Comparison of ENCODE assay signal across 18 mouse cellular contexts in genomic region chr4:46976671-46977071, GRCm38 (mm10). TPM values are rescaled to one million over a fixed set of nuclear protein-coding genes. Genes with fewer than 3 reads are reported as not detected.
DNase-seq lines count a peak whose midpoint lies in the region; ATAC-seq and TF ChIP-seq lines count a peak whose summit lies in the region.
"Had no signal": no experiment of that assay in that cellular context is flagged by ENCODE, and none has a peak within 500 bp of the region (broad histone marks: within the 10 kb centered on the region; RNA-seq: fewer than 3 reads in every experiment).

No protein-coding gene starts in this region.

- DNase-seq in forebrain, postnatal 0 days = no peak
- DNase-seq in left cerebral cortex, postnatal 4 days = peak; percentile 56
- no peak for DNase-seq in left cerebral cortex, postnatal 10 days (ENCODE audit: extremely low spot score in 1 of 2, low spot score in 2 of 2)
- DNase-seq in cerebellum, adult 9-11 months = peak; percentile 91
- DNase-seq in layer of hippocampus, adult 9-11 months = peak; percentile 52
- DNase-seq in urinary bladder, postnatal 10 days (ENCODE audit: low spot score) = no peak
- DNase-seq: adrenal gland, postnatal 14 days; kidney, adult 9 months; thymus, postnatal 36 days had no signal

- H3K9me3 ChIP-seq in forebrain, postnatal 0 days (ENCODE audit: low read length) = no peaks in the 10 kb centered on the region
- no peaks in the 10 kb centered on the region for H3K9me3 ChIP-seq in forebrain, embryonic 15.5 days
- H3K9me3 ChIP-seq: embryonic facial prominence, embryonic 12.5 days; limb, embryonic 12.5 days; neural tube, embryonic 13.5 days had no signal

- ATAC-seq in forebrain, postnatal 0 days = peak; percentile 23; the same call in 1 of the 2 replicates
- no peak for ATAC-seq in forebrain, embryonic 15.5 days (replicated peaks)
- ATAC-seq in inflammation-experienced regulatory T-cells, adult 6 months = no peak

- TF ChIP-seq CTCF in forebrain, postnatal 0 days (IDR thresholded peaks at IDR 0.05; ENCODE audit: low read depth) = no peak

- no peak overlapping the region for H3K4me2 ChIP-seq in forebrain, postnatal 0 days (ENCODE audit: low read depth)
- H3K4me2 ChIP-seq in forebrain, embryonic 15.5 days (replicated peaks) = no peak overlapping the region
- H3K4me2 ChIP-seq: embryonic facial prominence, embryonic 12.5 days; limb, embryonic 12.5 days; neural tube, embryonic 13.5 days had no signal

- H3K9ac ChIP-seq in forebrain, postnatal 0 days = no peak overlapping the region
- no peak overlapping the region for H3K9ac ChIP-seq in forebrain, embryonic 15.5 days (replicated peaks)
- H3K9ac ChIP-seq: embryonic facial prominence, embryonic 12.5 days; limb, embryonic 12.5 days; liver, embryonic 14.5 days; neural tube, embryonic 13.5 days had no signal

- H3K36me3 ChIP-seq in forebrain, postnatal 0 days (ENCODE audit: insufficient read depth) = no peaks in the 10 kb centered on the region
- no peaks in the 10 kb centered on the region for H3K36me3 ChIP-seq in forebrain, embryonic 15.5 days
- H3K36me3 ChIP-seq: embryonic facial prominence, embryonic 12.5 days; limb, embryonic 12.5 days; neural tube, embryonic 13.5 days had no signal

- WGBS in forebrain, postnatal 0 days = 70% methylated on average over 11 of the region's 11 CpGs
- WGBS in forebrain, embryonic 15.5 days = 84% methylated on average over 11 of the region's 11 CpGs

- H3K27ac ChIP-seq in forebrain, postnatal 0 days (ENCODE audit: low read depth, low read length) = no peak overlapping the region
- H3K27ac ChIP-seq in forebrain, embryonic 15.5 days (replicated peaks) = no peak overlapping the region
- H3K27ac ChIP-seq: embryonic facial prominence, embryonic 12.5 days; limb, embryonic 12.5 days; liver, embryonic 14.5 days; neural tube, embryonic 13.5 days; stomach, postnatal 0 days had no signal

- intact Hi-C loops in left cerebral cortex, postnatal 4 days (cut with DNase I) = no loop called here
- intact Hi-C loops in left cerebral cortex, postnatal 10 days (cut with DNase I) = no loop called here

- no peaks in the 10 kb centered on the region for H3K4me1 ChIP-seq in forebrain, postnatal 0 days (ENCODE audit: insufficient read depth)
- H3K4me1 ChIP-seq in forebrain, embryonic 15.5 days = no peaks in the 10 kb centered on the region
- H3K4me1 ChIP-seq: embryonic facial prominence, embryonic 12.5 days; limb, embryonic 12.5 days had no signal

- no peaks in the 10 kb centered on the region for H3K27me3 ChIP-seq in forebrain, postnatal 0 days (ENCODE audit: insufficient read depth, low read length)
- H3K27me3 ChIP-seq in forebrain, embryonic 15.5 days = no peaks in the 10 kb centered on the region
- H3K27me3 ChIP-seq: embryonic facial prominence, embryonic 12.5 days; neural tube, embryonic 13.5 days had no signal

- H3K4me3 ChIP-seq in forebrain, postnatal 0 days (ENCODE audit: low read depth, low read length) = no peak overlapping the region
- H3K4me3 ChIP-seq in forebrain, embryonic 15.5 days = no peak overlapping the region
- H3K4me3 ChIP-seq: embryonic facial prominence, embryonic 12.5 days; limb, embryonic 12.5 days; neural tube, embryonic 13.5 days had no signal

RNA-seq across cellular contexts. Expression of gene Gabbr2, which starts 15.0 kb away (rescaled TPM):
- 51.8 and 65.3 TPM in 2 replicates for total RNA-seq in forebrain, postnatal 0 days (2014; rRNA removed)
- polyA plus RNA-seq in forebrain, postnatal 0 days (2015; fragmentation: Nextera tagmentation; extraction: Ambion mirVana) = 6.4 and 14.7 TPM in 2 replicates
- 3.6 and 5.4 TPM in 2 replicates for polyA plus RNA-seq in forebrain, embryonic 15.5 days (2015; fragmentation: Nextera tagmentation; extraction: Ambion mirVana)
- 100 to 1,000 TPM; 134 to 144 TPM for total RNA-seq in left cerebral cortex, postnatal 4 days (2021)
- 100 to 1,000 TPM; 242 to 264 TPM for total RNA-seq in left cerebral cortex, postnatal 10 days (2021)
- not detected for polyA plus RNA-seq in inflammation-experienced regulatory T-cells, adult 6 months (2017; shearing (Covaris generic))
- total RNA-seq: granulocyte monocyte progenitor cell, adult 5-6 weeks; monocyte, adult 5-6 weeks had no signal

Comparison
In these comparisons a context has a peak if more than half of its experiments do, and no peak if none do; other contexts are left out.
1. DNase-seq: peak in left cerebral cortex, postnatal 4 days (single experiment), cerebellum, adult 9-11 months (single experiment) and layer of hippocampus, adult 9-11 months (single experiment); none in forebrain, postnatal 0 days (single experiment), left cerebral cortex, postnatal 10 days (0 of 2) and urinary bladder, postnatal 10 days (single experiment).